Mouse (Mus musculus): Measurements from ENCODE around the gene Usp10. TPM values are rescaled to one million over a fixed set of nuclear protein-coding genes. Genes with fewer than 3 reads are reported as not detected.

Usp10 gene
- polyA plus RNA-seq, 1 experiment: not detected

DNA sequence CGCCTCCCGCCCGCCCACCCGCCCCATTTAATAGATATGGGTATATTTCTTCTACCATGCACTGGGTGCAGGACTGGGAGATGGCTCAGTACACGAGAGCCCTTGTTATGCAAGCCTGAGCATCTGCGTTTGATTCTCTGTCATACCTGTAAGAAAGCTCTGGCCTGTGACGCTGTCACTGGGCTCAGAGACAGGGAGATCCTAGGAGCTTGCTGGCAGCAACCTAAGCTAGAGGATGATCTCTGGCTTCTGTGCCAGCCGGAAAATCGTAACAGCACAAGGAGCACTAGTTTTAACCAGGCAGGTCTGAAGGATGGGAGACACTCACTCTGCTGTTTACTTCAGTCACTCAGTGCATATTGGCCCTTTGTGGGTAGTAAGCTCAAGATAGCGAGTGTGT, 33.5 kb downstream of the Usp10 start:
- TF ChIP-seq CTCF (IDR thresholded peaks at IDR 0.05; ENCODE audit: insufficient read depth, low read depth, low read length): no peak
- TF ChIP-seq POLR2A (IDR thresholded peaks at IDR 0.05; ENCODE audit: insufficient read depth, low read depth, low read length): no peak
- WGBS: 78% methylated on average over 10 of the region's 10 CpGs
- no peak overlapping the region for H3K4me3 ChIP-seq (ENCODE audit: insufficient read depth, low read depth, low read length)

DNA sequence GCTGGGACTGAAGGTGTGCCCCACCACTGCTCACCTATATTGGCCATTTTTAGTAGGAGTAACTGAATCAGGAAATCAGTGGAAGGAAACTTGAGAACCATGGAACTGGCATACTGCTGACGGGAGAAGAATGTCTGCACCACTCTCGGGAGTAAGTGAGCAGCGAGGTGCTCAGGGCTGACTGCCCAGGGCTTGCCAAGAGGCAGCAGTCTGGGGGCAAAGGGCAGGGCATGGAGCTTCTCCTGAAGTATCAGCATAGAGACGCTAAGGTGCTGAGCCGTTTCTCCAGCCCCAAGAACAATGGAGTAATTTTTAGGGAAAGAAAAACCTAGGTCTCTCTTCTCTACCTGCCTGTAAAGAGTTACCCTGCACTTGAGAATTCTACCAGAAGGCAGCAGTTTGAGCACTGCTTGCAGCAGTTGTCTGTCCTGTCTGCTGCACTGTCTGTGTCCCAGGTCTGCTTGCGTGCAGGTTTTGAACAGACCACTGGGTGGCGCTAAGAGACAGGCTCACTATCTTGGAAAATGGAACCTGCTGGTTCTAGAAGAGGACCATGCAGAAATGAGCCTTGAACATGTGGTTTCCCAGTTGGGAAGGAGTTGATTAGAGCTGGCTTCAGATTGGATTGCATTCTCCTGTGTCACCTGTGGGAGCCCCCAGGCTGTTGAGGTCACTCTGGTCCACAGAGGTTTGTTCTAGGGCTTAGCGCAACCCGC, 34.1 kb downstream of the Usp10 start:
- WGBS: 67% methylated on average over 9 of the region's 9 CpGs

More for the DNA sequence above, 33.5 kb downstream of the Usp10 start:
- no peak overlapping the region for H3K27ac ChIP-seq (ENCODE audit: insufficient read depth, low read depth, low read length)
- peaks cover 28% of the 10 kb centered on the region for H3K4me1 ChIP-seq (ENCODE audit: control insufficient read depth, insufficient read depth, low read length)

DNA sequence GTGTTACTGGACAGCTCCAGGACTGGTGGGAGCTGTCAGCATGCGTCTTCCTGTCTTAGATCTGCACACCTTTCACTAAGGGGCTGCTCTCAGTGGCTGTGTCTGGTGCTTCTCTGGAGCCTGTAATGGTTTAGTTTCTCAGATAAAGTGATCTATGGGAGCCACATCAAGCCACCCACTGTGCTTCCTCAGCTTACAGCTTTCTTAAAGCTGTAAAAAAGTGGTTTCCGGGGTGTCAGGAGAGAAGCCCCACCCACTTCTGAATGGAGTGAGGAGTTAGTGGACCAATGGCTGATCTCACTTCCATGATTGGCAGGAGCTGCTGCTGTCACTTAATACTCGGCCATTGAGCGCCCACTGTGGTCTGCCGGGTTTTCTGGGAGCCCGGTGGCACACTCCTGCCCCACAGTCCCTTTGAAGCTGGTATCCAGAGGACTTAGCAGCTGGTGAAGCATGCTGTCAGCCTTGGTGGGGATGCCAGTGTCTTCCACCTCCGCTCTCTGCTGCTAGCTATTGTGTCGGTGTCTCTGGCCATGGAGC, 36.2 kb downstream of the Usp10 start:
- peaks cover 39% of the 10 kb centered on the region for H3K4me1 ChIP-seq (ENCODE audit: control insufficient read depth, insufficient read depth, low read length)
- WGBS: 59% methylated on average over 8 of the region's 8 CpGs
- H3K27ac ChIP-seq (ENCODE audit: insufficient read depth, low read depth, low read length): no peak overlapping the region
- TF ChIP-seq CTCF (IDR thresholded peaks at IDR 0.05; ENCODE audit: insufficient read depth, low read depth, low read length) (no peak), POLR2A (IDR thresholded peaks at IDR 0.05; ENCODE audit: insufficient read depth, low read depth, low read length) (no peak)
- no peak overlapping the region for H3K4me3 ChIP-seq (ENCODE audit: insufficient read depth, low read depth, low read length)

More for the DNA sequence above, 34.1 kb downstream of the Usp10 start:
- TF ChIP-seq CTCF (IDR thresholded peaks at IDR 0.05; ENCODE audit: insufficient read depth, low read depth, low read length) (peak; percentile 57; the same call in 1 of the 2 replicates), POLR2A (IDR thresholded peaks at IDR 0.05; ENCODE audit: insufficient read depth, low read depth, low read length) (no peak)
- peaks cover 33% of the 10 kb centered on the region for H3K4me1 ChIP-seq (ENCODE audit: control insufficient read depth, insufficient read depth, low read length)
- no peak overlapping the region for H3K4me3 ChIP-seq (ENCODE audit: insufficient read depth, low read depth, low read length)
- no peak overlapping the region for H3K27ac ChIP-seq (ENCODE audit: insufficient read depth, low read depth, low read length)

DNA sequence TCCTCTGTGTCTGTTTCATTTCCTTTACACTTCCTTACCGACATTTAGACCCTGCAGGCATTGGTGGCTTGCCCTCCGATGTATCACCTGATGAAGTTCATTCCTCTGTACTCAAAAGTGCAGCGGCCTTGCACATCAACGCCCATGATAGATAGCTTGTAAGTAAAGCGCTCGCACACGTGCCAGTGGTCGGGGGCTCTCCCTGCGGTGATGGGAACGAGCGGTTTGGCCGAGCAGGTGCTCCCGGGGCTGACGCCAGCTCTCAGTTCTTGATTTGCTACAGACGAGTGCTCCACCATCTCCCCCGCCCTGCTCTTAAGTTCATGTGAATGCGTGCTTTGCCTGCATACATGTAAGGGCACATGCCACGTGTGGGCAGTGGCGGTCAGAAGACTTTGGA, 37.5 kb downstream of the Usp10 start:
- Histone ChIP-seq H3K27ac (ENCODE audit: insufficient read depth, low read depth, low read length) (no peak overlapping the region), H3K4me1 (ENCODE audit: control insufficient read depth, insufficient read depth, low read length) (peaks cover 45% of the 10 kb centered on the region), H3K4me3 (ENCODE audit: insufficient read depth, low read depth, low read length) (no peak overlapping the region)
- no peak for TF ChIP-seq CTCF (IDR thresholded peaks at IDR 0.05; ENCODE audit: insufficient read depth, low read depth, low read length)
- TF ChIP-seq POLR2A (IDR thresholded peaks at IDR 0.05; ENCODE audit: insufficient read depth, low read depth, low read length): no peak
- 82% methylated on average over 19 of the region's 19 CpGs for WGBS

DNA sequence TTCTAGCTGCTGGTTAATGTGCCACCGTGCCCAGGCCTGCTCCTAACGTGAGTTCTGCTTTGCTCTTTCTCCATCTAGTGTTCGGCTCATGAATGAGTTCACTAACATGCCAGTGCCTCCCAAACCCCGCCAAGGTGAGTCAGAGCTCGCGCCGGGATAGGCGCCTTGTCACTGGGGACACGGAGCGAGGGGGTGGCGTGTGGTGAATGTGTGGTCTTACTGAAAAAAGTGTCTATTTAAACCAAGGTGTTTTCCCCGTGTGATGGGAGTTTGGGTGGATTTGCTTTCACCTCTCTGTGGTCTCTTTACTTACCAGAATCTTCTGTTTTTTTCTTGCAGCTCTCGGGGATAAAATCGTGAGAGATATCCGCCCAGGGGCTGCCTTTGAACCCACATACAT, 38.2 kb downstream of the Usp10 start:
- 41% methylated on average over 15 of the region's 15 CpGs for WGBS
- Histone ChIP-seq H3K4me3 (ENCODE audit: insufficient read depth, low read depth, low read length) (no peak overlapping the region), H3K4me1 (ENCODE audit: control insufficient read depth, insufficient read depth, low read length) (peaks cover 48% of the 10 kb centered on the region), H3K27ac (ENCODE audit: insufficient read depth, low read depth, low read length) (no peak overlapping the region)
- TF ChIP-seq POLR2A (IDR thresholded peaks at IDR 0.05; ENCODE audit: insufficient read depth, low read depth, low read length) (no peak), CTCF (IDR thresholded peaks at IDR 0.05; ENCODE audit: insufficient read depth, low read depth, low read length) (no peak)

DNA sequence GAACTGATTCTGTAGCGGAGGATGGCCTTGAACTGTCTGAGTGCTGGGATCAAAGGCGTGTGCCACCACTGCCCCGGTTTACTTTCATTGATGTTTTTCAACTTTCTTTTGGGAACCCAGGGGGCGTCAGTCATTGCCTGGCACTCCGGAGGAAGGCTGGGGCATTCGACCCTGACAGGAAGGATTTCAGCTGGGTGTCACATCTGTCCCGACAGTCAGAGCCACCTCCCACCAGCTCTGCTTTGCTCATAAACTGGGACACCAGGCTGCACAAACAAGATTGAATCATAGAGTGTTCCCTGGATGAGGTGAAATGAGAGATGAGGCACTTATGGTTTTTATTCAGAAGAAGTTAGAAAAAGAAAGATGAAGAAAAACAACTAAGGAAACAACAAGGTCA, 42.1 kb downstream of the Usp10 start:
- H3K27ac ChIP-seq (ENCODE audit: insufficient read depth, low read depth, low read length): peak overlapping the region; percentile 5
- H3K4me1 ChIP-seq (ENCODE audit: control insufficient read depth, insufficient read depth, low read length): peaks cover 58% of the 10 kb centered on the region
- 47% methylated on average over 7 of the region's 7 CpGs for WGBS
- H3K4me3 ChIP-seq (ENCODE audit: insufficient read depth, low read depth, low read length): no peak overlapping the region
- TF ChIP-seq CTCF (IDR thresholded peaks at IDR 0.05; ENCODE audit: insufficient read depth, low read depth, low read length): no peak
- TF ChIP-seq POLR2A (IDR thresholded peaks at IDR 0.05; ENCODE audit: insufficient read depth, low read depth, low read length): no peak

DNA sequence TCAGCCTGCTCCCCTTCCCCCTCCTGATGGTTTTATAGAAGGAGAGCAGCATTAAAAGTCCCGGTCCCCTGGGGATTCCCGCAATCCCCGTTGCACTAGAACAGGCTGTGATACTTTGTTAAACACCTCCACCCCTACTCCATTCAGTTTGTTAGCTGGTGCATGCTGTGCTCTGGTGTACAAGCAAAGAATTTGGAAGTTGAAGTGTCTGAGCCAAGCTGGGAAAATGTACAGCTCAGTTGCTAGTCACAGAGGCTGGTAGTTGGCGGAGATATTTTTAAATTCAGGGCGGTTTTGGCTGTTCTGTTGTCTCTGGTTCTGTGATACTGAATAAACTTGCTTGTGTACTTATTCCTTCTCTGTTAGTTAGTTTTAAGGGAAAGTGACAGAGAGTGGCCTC, 42.6 kb downstream of the Usp10 start:
- 17% methylated on average over 5 of the region's 5 CpGs for WGBS
- TF ChIP-seq CTCF (IDR thresholded peaks at IDR 0.05; ENCODE audit: insufficient read depth, low read depth, low read length) (no peak), POLR2A (IDR thresholded peaks at IDR 0.05; ENCODE audit: insufficient read depth, low read depth, low read length) (no peak)
- H3K4me3 ChIP-seq (ENCODE audit: insufficient read depth, low read depth, low read length): no peak overlapping the region
- peaks cover 55% of the 10 kb centered on the region for H3K4me1 ChIP-seq (ENCODE audit: control insufficient read depth, insufficient read depth, low read length)
- H3K27ac ChIP-seq (ENCODE audit: insufficient read depth, low read depth, low read length): peak overlapping the region; percentile 5

DNA sequence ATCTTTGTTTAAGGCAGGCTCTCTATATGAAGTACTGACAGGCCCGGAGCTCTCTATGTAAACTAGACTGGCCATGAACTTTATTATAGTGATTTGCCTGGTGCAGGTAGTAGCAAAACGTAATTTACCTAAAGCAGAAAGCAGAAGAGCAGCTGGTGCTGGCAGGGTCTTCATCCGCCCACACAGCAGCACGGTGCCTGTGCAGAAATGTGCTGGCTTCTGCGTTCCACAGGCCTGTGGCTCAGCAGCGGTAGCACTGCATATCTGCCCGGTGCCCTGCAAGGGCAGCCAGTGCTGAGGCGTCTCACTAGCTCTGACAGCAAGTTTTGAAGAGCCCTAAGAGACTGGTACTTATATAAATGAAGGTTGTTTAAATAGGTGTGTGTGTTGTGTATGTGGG, 45.2 kb downstream of the Usp10 start:
- WGBS: 56% methylated on average over 8 of the region's 8 CpGs
- no peak overlapping the region for H3K27ac ChIP-seq (ENCODE audit: insufficient read depth, low read depth, low read length)
- peaks cover 48% of the 10 kb centered on the region for H3K4me1 ChIP-seq (ENCODE audit: control insufficient read depth, insufficient read depth, low read length)
- H3K4me3 ChIP-seq (ENCODE audit: insufficient read depth, low read depth, low read length): no peak overlapping the region
- TF ChIP-seq POLR2A (IDR thresholded peaks at IDR 0.05; ENCODE audit: insufficient read depth, low read depth, low read length) (no peak), CTCF (IDR thresholded peaks at IDR 0.05; ENCODE audit: insufficient read depth, low read depth, low read length) (no peak)

DNA sequence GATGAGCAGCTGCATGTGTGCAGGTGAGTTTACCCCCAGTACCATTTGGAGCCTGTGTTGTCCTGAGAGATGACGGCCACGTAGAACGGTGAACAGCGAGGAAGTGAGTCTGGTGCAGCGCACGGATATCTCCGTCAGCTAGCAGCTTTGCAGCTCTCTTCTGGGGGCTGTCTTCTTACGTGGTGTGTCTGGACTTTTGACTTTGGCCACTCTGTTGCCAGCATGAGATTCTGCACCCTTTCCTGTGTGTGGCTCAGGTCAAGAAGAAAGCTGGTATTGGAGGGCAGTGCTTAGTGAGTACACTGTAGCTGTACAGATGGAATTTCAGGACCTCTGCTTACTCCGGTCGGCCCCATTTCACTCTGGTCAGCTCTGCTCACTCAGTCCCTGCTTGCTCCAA, 47.9 kb downstream of the Usp10 start:
- 96% methylated on average over 10 of the region's 10 CpGs for WGBS
- Histone ChIP-seq H3K27ac (ENCODE audit: insufficient read depth, low read depth, low read length) (no peak overlapping the region), H3K4me1 (ENCODE audit: control insufficient read depth, insufficient read depth, low read length) (peaks cover 35% of the 10 kb centered on the region), H3K4me3 (ENCODE audit: insufficient read depth, low read depth, low read length) (no peak overlapping the region)
- no peak for TF ChIP-seq CTCF (IDR thresholded peaks at IDR 0.05; ENCODE audit: insufficient read depth, low read depth, low read length)
- no peak for TF ChIP-seq POLR2A (IDR thresholded peaks at IDR 0.05; ENCODE audit: insufficient read depth, low read depth, low read length)
